Mouse (Mus musculus) spleen, postnatal 10 days (tissue): ENCODE measurements around the gene Magix.

Source experiments
- DNase-seq, 2 experiments: peaks; one replicate each; pipeline ENCODE4 v3.0.0; 2021 to 2022; ENCODE audit warnings: low spot score in 2 of 2

The Magix gene

DNA sequence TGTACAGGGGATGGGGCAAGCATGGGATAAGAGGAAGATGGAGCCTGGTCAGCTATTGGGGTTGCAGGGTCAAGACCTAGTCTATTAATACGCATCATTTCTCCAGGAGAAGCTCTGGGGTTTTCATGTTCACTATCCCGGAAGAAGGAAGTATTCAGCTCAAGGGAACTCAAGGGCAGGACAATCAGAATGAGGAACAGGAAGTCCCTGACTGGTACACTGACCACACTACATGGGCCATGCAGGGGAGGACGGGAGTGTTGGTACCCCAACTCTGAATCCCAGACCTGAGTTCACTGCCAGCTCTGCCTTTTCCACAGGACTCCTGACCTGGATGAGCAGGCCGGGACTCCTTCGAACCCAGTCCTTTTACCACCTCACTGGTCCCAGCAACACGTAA is 48.5 kb downstream of the Magix start:
- DNase-seq, result no peak
